Mouse (Mus musculus) forelimb bud, embryonic 11.5 days (tissue): Measurements from ENCODE around the gene Hsp90ab1.
A peak's percentile ranks its signal among the peaks of the same experiment; 100 is the strongest.

Experiments
- DNase-seq: peaks from one replicate; pipeline ENCODE4 v3.0.0-alpha.2; 2012; ENCODE audit warnings: low read depth, low spot score

The Hsp90ab1 gene

DNA sequence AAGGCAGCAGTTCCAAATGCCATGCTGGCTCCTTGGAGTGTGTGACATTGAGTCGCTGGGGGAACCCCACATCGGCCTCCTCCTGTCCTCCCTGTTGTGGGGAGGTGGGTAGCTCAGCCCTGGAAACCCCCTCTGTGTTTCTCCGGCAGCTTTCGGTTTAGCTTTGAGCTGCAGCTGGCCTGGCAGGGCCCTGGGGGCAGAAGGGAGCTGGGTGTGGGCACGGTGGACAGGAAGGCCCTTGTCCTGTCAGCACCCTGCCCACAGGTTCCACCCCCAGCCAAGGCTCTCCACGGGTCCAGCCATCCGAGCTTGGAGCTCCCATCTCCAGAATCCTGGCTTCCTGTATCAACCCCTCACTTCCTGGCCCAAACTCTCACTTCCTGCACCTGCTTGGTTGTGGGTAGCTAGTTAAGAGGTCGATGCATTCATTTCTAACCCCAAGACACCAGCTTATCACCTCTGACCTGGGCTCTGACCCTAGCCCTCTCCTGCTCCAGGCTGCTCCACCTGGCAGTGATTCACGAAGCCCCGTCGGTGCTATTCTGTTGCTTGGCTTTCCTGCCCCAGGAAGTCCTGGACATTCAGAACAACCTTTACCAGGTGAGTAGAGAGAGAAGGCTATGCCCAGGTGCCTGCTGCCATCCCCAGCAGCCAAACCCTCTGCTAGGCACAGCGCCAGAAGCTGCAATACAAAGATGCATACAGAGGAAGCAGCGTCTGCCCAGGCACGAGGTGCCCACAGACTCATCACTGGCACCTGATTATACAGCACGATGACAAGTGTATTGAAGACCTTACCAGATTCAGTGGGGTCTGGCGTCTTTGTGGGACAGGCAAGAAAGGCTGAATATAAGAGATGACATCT lies 14.8 kb downstream of the Hsp90ab1 start:
- no peak for DNase-seq

DNA sequence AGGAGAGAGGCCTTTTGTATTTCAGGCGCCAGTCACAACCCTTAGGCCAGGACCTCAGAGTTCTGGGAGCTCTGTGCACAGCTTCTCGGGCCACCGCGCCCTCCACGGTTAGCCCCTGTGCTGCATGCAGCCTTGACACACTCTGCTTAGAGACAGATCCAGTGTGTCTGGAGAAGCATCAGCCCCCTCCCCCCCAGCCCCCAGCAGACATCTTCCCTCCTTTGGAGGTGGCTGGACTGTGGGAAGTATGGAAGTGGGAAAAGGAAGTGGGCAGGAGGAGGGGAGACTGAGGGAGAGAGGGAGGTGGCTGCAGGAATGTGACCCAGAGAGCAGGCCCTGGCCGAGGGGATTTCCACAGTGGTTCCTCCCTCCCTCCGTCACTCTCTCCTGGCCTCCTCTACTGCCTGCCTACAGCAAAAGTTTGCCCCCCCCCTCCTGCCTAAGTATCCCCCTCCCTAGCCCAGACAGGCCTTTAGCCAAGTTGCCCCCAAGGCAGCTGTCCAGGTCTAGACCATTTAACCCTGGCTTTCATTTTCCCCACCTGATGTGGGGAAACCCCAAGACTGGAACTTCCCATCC lies 15.7 kb downstream of the Hsp90ab1 start:
- DNase-seq: no peak

DNA sequence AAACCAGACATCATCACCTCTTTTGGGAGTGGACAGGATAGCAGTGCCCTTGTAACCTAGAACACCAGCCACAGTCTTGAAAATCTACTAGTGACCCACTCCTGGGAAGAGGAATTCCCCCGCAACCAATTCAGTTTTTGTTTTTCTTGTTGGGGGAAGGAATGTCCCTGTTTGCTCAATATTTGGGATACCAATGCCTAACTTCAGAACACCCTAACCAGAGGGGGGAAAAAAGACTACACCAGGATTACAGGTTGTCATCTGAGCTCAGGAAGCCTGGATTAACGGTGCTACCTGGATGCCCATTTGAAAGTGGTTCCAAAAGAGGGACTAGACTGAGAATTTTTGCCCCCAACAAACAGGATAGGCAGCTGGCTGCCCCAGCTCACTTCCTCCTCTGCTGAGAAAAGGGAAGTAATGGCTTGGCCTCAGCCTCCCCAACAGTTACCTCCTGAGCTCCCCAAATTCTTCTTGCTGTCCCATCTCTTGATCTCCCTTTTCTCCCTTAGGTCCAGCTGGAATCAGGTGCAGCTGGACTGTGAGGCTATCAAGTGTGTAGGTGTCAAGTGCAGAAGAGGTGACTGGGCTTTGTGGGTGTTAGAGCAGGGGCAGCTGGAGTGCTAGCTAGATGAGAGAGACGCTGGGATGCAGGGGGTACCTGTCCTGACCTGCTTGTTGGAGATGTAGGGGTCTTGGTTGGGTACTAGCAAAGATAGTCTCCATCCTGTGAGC lies 16.4 kb downstream of the Hsp90ab1 start:
- no peak for DNase-seq

DNA sequence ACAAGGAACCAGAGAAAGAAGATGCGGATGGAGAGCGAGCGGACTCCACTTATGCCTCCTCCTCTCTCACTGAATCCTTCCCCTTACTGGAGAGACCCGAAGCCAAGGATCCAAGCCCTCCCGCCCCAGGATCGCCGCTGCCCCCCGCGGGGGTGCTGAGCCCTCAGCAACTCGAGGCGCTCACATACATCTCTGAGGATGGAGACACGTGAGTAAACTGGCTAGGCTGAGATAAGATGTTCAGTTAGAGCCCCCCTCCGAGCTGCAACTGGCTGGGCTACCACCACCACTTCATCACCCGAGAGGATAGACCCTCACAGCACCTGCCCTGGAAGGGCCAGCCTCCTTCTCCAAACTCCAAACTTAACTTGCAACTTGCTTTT lies 17.0 kb downstream of the Hsp90ab1 start:
- DNase-seq: no peak

DNA sequence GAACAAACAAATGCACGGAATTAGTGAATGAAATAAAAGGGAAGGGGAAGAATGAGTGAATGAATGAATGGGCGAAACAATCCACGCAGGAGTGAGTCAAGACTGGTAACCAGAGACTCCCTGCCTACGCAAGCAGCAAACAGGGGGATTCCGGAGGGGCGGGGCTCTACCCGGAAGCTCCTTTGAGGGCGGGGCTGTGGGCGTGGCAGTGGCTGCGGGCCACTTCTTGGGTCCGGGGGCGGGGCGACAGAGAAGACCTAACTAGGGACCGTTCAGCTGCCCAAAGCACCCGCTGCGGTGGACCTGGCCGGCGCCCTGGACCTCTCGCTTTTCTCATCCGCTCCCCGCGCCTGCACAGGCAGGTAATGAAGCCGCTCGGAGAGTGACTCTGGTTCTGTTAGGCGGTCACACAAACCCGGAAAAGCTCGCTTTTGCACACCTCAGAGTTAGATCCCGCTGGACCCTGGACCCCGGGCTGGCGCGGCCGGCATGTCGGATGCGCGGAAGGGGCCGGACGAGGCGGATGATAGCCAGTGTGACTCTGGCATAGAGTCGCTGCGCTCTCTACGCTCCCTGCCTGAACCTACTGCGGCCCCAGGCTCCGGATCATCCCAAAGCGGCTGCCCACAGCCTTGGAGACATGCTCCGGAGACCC lies 17.5 kb downstream of the Hsp90ab1 start, which contains the start of gene Nfkbie:
Gene Nfkbie (plus strand): TSS at position 252 of the 655 bp plus-strand sequence.
- DNase-seq: peak; percentile 87

DNA sequence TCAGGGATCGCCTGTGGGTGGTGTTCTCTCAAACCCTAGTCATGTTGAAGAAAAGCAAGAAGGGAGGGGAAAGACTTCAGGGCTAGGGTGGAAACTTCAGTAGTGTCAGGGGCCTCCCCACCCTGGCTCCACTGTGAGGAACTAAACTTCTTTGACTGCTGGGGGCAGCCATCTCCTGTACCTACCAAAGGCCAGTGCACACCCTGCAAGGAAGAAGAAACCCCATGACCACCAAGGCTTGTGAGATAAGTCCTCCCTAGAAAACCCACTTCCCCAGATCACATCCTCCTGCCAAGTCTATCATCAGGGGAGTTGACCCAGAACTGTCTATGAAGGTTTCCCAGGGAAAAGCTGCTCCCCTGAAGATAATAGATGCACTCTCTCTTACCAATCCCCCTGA lies 18.7 kb downstream of the Hsp90ab1 start:
- DNase-seq: no peak

DNA sequence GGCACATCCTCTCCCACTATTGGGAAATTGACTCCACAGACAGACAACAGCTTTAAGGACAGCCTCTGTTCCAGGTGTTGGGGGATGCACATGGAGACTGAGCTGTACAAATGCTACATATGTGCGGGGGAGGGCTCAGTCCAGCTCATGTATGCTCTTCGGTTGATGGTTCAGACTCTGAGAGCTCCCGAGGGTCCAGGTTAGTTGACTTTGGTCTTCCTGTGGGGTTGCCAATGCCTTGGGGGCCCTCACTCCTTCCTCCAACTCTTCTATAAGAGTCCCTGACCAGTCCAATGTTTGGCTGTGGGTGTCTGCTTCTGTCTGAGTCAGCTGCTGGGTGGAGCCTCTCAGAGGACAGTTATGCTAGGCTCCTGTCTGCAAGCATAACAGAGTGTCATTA lies 20.0 kb downstream of the Hsp90ab1 start:
- no peak for DNase-seq

DNA sequence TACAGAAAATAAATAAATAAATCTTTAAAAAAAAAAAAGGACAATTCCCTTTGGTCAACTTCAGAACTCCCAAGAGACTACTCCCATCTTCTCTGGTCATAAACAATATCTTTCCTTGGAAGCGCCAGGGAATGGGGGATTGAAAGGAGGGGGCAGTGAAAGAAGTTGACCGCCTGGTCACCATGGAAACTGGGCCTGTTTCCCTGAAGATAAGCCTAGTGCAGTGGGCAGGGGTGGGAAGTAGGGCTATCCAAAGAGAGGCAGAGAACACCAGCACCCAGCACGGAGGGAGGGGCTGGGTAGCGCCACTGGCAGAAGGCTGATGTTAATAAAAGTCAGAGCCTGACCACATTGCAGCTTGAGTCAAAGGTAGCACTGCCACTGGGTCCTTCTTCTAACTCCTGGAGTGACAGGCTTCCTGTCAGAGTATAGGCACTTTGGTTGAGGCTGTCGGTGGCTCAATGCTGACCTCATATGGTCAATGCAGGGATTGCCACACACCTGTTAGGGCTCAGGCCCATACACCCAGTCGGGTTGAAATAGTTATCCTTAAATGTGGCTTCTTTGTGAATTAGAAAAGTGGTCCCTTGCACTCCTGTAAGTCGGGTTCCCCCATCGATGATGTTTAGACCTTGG lies 21.1 kb downstream of the Hsp90ab1 start:
- peak; percentile 80 for DNase-seq

DNA sequence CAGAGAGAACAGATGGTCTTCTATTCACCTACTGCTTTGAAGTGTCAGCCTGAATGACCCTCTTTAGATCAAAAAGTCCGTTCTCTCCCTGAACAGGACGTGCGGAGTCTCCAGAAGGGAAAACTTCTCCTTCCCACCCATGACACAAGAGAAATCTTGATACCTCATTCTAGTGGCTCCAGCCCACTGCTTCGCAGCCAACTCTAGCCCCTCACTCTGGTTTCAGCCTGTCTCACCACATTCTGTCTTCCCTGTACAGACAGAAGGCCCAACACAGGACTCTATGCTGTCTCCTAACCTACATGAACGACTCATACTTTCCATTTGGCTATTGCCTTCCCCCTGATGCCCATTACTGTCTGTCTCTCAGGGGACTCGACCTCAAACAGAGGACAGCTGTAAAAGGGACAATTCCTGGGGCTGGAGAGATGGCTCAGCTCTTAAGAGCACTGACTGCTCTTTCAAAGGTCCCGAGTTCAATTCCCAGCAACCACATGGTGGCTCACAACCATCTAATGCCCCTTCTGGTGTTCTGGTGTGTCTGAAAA lies 21.7 kb downstream of the Hsp90ab1 start:
- DNase-seq: no peak

DNA sequence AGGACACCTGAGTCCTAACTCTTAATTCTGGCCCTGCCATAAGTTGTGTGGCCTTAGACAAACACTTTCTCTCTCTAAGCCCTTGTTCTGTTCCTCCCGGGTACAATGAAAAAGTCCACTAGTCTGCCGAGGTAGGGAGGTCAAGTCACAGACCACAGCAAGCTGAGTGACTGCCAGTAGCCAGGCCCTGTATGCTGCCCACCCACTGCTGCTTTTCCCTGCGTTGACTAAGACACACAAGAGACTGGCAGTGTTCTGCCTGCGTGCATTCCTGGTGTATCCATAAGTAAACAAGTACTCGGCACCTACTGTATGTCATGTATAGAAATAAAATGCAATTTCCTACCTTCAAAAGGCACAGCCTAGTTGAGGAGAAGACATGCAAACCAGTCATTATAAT lies 22.8 kb downstream of the Hsp90ab1 start:
- no peak for DNase-seq

DNA sequence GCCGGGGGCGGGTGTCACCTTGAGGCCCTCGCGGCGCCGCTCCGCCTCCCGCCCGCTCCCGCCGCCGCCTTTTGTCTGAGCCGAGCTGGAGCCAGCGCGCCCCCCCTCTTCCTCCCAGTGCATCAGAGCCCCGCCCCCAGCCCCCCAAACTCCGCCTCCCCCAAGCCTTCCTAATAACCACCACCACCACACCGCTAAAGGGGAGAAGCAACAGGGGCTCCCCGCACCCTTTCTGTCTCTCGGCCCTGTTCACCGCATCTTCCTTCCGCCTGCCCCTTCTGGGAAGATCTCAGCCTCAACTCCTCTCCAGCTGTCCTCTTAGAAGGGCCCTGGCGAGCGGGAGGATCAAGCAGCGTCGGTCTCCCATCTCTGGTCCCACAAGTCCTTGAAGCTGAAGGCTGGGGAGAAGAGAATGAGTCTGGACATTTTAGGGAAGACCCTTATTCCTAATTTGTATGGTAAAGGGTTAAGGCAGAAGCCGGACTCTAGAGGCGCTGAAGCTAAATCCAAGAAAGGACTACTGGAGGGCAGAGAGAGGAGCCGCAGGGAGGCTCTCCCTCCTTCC lies 23.4 kb downstream of the Hsp90ab1 start, which contains the start of gene Tmem151b:
Gene Tmem151b (minus strand): TSS at position 61 of the 565 bp plus-strand sequence.
- peak; percentile 43 for DNase-seq

DNA sequence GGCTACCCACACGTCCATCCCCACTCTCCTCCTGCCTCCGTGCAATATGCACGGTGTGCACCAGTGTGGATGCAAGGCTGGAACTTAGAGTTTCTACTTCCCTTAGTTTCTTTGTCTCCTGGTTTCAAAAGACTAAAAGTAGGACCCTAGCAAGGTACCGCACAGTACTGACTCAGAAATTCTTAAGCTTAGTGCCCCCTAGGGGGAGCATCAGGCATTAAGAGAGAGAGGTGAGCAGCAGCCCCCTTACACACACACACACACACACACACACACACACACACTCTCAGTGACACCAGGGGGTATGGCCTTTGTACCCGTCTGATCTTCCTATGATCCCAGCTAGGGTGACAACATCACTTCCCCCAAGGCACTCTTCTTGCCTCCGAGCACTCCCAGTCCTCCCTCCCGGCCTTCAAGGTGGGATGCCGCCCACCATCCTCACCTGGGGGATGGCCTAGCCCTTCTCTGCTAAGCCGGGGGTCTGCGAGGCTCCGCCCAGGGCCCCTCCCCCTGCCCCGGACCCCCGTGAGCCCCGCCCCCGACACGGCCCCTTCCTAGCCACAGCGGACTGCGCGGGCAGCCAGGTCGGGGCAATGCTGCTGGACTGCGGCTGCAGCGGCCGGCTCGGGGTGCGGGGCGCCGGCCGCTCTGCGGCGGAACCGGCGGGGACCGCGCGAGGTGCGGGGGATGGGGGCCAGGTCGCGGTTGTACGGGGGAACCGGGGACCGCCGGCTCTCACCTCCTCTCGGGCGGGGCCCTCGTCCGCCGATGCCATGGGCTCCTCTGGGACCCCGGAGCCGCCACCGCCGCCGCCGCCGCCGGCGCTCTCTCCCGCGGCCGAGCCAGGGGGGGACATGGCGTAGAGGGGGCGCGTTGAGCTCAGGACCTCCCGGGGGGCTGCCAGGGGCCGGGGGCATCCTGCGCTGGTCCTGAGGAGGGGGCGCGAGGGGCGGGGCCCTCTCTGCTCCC lies 24.2 kb downstream of the Hsp90ab1 start:
- peak; percentile 70 for DNase-seq

DNA sequence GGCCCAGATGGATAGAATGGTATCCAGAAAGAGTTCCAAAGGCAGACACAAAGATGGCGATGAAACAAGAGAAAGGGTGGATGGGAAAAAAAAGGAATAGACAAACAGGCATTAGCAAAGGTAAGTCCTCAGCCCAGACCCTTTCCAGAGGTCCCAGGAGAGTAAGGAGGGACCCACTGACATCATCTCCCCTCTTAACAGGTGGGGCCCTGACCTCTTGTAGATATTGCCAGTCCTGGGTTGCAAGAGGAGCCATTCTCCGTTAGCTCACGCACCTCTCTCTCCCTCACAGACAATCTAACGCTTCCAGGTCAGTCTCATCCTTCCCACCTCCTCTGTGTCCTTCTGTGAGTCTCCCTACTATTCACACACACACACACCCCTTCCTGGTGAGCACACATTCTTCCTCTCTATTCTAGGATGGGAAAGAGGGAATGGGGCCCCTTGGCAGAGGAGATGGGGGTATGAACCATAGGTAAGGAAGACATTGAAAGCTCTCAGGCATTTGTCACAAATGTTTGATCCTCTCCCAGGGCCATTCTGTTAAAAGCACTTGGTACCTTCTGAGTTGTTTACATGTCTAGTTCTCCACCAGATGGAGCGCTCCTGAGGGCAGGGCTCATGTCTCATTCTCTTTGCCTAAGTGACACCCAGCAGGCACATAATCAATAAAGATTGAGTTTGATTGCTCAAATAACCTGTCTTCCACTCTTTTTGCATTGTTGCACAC lies 25.4 kb downstream of the Hsp90ab1 start:
- DNase-seq: no peak

DNA sequence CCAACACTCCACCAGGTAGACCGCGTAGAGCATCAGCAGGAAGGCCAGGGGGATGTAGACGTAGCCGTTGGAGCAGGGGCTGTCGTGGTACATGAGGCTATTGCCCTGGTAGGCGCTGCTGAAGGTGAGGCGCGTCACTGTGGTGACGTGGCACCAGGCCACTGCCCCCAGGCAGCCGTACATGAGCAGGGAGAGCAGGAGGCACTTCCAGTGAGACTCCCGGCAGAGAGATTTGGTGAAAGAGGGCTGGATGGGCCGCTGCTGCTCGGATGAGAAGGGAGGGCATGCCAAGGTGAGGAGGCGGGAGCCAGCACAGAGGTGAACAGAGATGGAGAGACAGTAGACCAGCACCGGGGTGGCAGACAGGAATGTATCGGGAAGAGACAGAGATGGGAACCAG lies 26.1 kb downstream of the Hsp90ab1 start:
- DNase-seq: no peak

DNA sequence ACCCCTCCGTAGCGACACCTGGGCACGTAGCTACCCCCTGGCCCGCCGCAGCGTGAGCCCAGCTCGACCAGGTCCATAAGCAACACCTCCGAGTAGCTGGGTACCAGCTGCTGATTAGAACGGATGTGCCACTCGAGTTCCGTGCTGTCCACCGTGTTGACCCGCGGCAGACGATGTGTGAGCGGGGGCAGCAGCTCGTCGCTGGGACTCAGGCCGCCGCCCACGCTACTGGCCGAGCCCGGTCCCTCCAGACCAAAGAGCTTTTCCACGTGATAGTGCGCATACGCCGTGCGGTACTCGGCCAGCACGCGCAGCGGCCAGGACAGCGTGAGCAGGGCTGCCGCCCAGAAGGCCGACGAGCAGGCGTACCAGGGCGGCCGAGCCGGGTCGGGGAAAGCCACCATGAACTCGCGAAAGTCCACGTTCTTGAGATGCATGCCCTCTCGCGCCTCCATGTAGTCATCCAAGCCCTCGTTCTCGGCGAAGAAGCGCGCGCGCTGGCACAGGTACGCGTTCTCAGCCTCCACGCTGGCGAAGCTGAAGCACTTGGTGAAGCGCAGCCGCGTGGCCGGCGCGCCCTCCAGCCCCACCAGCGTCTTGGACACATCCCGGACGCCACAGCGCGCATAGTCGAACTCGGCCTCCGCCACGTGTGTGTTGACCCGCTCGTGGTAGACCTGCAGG lies 27.7 kb downstream of the Hsp90ab1 start:
- no peak for DNase-seq

DNA sequence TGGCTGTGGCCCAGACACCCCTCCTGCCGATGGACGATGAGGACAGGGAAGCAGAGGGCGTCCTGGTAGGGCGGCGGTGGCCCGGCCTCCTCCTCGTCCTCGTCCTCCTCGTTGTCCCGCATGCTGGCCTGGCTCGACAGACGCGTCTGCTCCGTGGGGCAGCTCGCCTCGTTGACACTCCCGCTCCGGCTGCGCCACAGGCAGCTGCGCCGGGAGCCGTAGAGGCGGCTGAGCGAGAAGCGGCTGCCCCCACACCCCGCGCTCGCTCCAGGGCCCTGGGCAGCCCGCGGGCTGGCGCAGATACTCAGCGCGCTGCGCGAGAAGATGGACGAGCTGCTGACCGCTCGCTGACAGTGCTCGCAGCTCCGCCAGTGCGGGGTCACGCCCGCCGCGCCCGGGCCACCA lies 28.2 kb downstream of the Hsp90ab1 start:
- DNase-seq: no peak

DNA sequence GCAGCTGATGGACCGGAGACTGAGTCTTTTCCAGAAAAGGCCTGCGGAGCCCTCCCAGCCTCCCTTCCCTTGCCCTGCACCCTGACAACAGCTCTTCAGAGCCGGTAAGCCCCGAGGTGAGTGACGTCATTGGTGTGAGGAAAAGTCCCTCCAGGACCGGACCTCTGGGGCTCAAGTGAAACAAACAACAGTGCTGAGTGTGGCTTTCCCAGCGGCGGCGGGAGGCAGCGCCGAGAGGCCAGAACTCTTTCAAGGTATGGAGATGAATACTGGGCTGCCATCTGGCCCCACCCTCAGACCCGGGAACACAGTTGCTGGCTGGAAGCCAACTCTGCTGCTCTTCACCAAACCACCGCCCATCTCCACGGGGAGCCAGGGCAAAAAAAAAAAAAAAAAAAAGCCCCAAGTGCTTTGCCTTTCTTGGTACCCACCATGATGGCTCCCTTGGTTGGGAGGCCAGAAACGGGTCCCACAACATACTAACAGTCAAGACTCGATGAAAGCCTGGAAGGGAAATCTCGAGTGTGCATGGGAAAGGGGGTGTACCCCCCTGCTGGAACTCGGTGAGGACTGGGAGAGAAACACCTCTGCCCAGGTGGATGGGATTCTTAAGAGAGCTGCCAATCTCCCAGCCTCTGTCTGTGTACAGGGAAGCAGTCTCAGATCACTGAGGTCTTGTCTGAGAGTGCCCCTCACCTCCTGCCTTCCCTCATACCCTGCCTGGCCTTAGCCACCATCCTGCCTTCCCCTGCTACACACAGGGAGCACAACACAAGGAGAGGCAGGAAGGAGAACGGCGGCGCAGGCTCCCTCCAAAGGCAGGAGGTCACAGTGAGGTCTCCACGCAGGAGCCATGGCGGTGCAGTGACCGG lies 28.8 kb downstream of the Hsp90ab1 start:
- DNase-seq: no peak
